Mouse (Mus musculus): Measurements from ENCODE around the gene Foxm1.
"Not testable (repeated sequence)": the region's sequence is repeated elsewhere in the genome, so short reads cannot be mapped to it uniquely, and the experiment has no call there.

Gene Foxm1

GRCm38 (mm10) chr6:128375192-128375591 lies 12.4 kb downstream of the Foxm1 start, which contains the start of the genes Tex52 and Gm44596:
Gene Tex52 (plus strand): TSS chr6:128375456.
Gene Gm44596 (plus strand): TSS chr6:128375503.
- DNase-seq (ENCODE audit: low read depth in 1 of 2, low spot score in 2 of 2) = no peak

DNA sequence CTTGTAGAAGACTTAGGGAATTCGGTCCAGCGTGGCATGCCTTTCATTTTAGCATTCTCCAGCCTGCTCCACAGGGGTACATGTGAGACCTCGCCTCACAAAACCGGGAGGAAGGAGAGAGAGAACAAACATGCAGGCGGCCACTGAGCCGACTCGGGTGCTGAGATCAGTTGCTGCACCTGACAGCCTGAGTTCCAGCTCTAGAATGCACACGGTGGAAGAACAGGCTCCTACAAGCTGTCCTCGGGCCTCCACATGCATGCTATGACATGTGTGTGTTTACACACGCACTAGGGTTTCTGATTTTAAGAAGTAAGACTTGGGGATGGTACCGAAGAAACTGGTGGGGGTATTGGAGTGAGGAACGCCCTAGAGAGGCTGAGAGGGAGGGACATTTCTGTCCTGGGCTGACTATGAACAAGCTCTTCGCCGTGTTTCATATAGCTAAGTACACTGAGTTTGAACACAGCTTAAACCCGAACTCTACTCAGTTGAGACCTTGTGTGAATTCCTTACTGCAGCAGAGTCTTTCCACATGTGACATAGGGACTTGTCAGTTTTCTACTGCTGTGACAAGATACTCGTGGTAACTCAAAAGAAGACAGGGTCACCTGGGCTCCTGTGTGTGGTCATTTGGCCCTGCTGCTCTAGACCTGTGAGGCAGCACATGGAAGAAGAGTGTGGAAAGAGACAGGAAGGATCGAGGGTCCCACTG lies 13.8 kb downstream of the Foxm1 start:
- DNase-seq (ENCODE audit: low read depth in 1 of 2, low spot score in 2 of 2) = no peak

GRCm38 (mm10) chr6:128379636-128380035 lies 16.9 kb downstream of the Foxm1 start:
- no peak for DNase-seq (ENCODE audit: low read depth in 1 of 2, low spot score in 2 of 2)

GRCm38 (mm10) chr6:128380594-128381167 lies 17.9 kb downstream of the Foxm1 start:
- not testable (repeated sequence) for DNase-seq (ENCODE audit: low read depth in 1 of 2, low spot score in 2 of 2)

DNA sequence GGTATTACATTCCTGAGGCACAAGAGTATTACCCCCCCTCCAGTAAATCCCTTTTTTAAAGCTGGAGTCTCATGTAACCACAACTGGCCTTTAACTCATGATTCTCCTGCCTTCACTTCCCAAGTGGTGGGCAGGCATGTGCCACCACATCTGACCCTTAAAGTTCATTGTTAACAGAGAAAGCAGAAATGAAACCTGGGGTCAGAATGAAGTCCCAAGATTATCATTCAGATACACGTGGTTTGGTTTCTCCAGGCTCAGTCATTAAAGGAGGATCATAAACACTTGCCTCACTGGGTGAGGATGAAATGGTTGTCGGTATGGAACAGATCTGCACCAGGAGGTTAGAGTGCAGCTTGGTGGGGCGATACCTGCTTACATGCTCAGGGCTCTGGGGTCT lies 18.5 kb downstream of the Foxm1 start:
- peak; percentile 26 to 37 for DNase-seq (ENCODE audit: low read depth in 1 of 2, low spot score in 2 of 2)

DNA sequence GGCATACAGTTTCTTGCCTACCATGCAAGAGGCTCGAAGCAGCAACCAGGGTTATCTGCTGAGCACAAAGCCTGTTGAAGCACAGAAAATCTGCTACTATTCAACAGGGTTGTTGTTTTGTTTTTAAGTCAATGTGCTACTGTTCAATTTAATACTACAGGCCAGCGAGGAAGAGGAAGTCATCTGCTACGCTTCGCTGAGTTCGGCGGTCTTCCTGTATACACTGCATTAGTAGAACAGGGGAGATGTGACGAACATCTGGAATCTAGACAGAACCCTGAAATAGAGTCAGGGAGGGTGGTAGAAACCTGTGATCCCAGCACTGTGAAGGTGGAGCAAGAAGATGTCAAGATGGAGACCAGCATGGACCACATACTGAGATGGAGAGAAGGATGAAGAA lies 21.0 kb downstream of the Foxm1 start:
- no peak for DNase-seq (ENCODE audit: low read depth in 1 of 2, low spot score in 2 of 2)

GRCm38 (mm10) chr6:128385026-128385425 lies 22.3 kb downstream of the Foxm1 start:
- no peak for DNase-seq (ENCODE audit: low read depth in 1 of 2, low spot score in 2 of 2)

GRCm38 (mm10) chr6:128389185-128389584 lies 26.4 kb downstream of the Foxm1 start:
- no peak for DNase-seq (ENCODE audit: low read depth in 1 of 2, low spot score in 2 of 2)

GRCm38 (mm10) chr6:128390683-128391082 lies 27.9 kb downstream of the Foxm1 start:
- no peak for DNase-seq (ENCODE audit: low read depth in 1 of 2, low spot score in 2 of 2)

DNA sequence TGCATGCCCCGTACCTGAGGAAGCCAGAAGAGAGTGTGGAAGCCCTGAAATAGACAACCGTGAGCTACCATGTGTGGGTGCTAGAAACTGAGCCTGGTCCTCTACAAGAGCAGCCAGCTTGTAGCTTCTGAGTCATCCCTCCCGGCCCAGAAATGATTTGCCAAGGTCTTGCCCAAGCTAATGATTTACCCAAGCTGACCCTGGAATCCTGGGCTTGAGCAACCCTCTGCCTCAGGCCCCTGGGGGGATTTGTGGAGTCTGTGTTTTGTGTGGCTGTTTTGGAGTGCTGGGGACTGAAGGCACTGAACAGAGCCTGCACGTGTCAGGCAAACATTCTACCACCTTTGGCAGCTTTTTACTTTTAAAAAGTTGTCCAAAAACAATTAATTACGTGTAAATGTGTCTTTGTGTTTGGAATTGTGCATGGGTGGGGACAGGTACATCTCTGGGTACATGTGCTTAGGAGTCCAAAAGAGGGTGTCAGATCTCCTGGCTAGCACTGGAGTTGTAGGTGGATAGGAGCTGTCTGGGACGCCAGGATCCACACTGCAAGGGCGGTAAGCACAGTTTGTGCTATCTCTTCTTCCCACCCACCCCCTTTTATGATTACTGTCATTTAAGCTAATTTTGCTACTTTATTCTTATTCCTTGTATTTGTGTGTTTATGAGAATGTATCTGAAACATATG lies 35.0 kb downstream of the Foxm1 start:
- no peak for DNase-seq (ENCODE audit: low read depth in 1 of 2, low spot score in 2 of 2)

DNA sequence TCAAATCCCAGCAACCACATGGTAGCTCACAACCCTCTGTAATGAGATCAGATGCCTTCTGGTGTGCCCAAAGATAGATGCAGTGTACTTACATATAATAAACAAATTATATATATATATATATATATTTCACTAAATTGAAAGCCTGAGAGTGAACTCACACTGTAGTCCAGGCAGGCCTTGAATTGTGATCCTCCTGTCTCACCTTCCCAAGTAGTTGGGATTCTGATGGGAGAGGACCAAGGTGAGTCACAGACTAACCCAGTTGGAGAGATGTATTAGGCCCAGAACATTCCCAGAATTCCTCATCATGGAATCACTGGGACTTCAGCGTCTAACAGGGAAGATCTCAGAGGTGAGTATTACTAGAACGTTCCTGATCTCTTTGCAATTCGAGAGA lies 36.2 kb downstream of the Foxm1 start, which contains the start of gene Nrip2:
Gene Nrip2 (plus strand): TSS at position 301 of the 400 bp plus-strand sequence.
- no peak for DNase-seq (ENCODE audit: low read depth in 1 of 2, low spot score in 2 of 2)

DNA sequence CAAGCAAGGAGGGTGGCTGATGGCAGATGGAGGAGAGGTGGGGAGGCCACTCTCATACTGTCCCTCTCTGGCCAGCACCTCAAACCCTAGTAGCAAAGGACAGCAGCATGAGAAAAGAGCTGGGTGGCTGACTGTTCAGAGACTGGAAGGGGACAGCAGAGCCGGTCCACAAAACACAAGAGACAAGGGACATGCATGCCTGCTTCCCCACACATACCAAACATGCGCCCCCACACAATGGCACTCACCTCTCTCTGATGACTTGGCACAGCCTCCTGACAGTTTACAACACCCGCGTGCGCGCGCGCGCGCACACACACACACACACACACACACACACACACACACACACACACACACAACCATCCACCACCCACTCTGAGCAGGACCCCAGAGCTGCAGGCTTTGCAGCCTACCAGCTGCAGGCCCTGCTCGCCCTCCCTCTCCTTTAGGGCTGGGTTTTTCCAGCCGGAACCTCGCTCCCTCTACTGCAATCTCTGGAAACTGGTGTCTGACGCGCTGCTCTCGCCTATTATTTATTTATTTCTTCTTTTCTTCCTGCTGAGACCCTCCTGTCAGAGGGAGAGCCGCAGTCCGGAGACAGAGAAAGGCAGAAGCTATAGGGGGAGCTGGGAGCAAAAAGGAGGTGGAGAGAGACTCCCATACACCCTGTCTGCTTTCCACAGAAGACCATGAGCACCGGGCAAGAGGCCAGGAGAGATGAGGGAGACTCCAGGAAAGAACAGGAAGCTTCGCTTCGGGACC lies 36.8 kb downstream of the Foxm1 start:
- DNase-seq (ENCODE audit: low read depth in 1 of 2, low spot score in 2 of 2) = no peak

GRCm38 (mm10) chr6:128404708-128405107 lies 41.9 kb downstream of the Foxm1 start:
- no peak for DNase-seq (ENCODE audit: low read depth in 1 of 2, low spot score in 2 of 2)

- no peak for DNase-seq (ENCODE audit: low read depth in 1 of 2, low spot score in 2 of 2)
Observed at GRCm38 (mm10) chr6:128408544-128409125, 45.9 kb downstream of the Foxm1 start.

DNA sequence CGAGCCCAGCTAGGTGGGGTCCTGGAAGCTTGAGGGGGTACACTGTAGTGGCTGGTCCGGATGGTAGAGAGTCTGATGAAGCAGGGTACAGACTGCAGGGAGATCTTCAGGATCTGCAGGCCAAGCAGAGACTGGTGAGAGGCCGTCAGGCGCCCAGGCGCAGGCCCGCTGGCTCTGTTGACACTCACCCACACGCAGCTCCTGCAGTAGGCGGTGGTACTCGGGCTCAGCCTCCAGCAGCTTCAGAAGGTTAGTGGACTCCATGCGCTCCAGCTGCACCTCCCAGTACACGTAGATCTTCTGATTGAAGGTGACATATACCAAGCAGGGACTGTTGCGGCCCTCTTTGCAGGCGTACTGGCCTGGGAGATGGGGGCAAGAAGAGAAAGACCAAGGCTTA lies 47.5 kb downstream of the Foxm1 start:
- no peak for DNase-seq (ENCODE audit: low read depth in 1 of 2, low spot score in 2 of 2)

DNA sequence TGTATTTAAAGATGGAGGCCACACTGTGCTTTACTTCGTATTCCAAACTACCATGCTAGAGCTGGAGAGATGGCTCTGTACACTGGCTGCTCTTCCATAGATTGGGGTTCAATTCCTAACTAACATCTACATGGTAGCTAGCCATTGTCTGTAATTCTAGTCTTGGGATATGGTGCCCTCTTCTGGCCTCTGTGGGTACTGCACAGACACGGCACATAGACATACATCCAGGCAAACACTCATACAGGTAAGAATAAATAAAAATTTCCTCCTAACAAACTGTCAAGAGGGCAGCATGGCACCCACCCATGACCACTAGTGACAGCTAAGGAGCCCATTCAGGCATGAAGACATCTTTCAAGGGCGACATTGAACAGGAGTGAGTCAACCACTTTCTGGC lies 48.3 kb downstream of the Foxm1 start:
- DNase-seq (ENCODE audit: low read depth in 1 of 2, low spot score in 2 of 2) = peak; percentile 33 to 64

DNA sequence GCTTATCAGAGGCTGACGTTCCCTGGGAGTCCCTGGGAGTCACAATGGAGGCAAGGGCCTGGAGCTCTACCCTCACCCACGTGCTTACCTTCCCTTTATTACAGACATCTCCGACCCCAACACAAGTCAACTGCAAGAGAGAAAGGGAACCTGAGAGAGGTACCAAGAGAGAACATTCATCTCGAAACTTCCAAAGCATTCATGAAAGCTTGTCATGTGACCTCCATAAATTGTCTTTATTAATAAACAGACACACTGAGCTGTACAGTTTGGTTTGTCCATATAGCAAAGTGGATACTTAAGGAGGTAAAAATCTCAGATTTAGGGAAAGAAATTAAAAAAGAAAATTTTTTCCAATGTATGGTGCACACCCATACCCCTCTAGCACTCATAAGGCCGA lies 53.4 kb downstream of the Foxm1 start:
- DNase-seq (ENCODE audit: low read depth in 1 of 2, low spot score in 2 of 2) = no peak

DNA sequence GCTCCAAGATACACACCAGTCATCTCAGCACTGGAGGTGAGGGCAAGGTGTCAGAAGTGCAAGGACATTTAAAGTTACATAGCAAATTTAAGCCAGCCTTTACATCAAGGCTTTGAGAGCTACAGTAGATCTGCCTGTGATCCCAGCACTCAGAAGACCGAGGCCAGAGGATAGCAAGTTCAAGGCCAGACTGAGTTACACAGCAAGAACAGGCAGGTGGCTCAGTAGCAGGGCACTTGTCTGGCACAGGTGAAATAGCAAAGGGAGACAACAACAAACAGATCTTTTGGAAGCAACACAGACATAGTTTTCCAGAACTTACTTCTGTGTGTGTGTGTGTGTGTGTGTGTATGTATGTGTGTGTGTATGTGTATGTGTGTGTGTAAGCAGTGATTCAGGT lies 55.3 kb downstream of the Foxm1 start:
- DNase-seq (ENCODE audit: low read depth in 1 of 2, low spot score in 2 of 2) = no peak

DNA sequence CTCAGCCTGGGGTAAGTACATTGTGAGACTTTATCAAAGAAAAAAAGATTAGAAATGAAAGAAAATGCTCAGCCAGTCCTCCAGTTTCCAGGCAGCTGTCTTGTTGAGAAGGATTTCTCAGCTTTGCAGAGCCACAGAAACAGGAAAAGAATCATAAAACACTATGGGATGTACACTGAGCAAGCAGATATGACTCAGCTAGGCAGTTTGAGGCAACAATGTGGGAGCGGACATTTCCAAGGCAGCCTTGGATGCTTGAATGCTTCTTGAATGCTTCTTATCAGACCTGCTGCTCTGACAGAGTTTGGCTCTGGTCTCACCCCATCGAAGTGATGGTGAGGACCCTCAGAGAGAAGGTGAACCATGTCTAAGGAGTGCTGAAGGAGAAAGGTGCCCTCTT lies 58.3 kb downstream of the Foxm1 start:
- no peak for DNase-seq (ENCODE audit: low read depth in 1 of 2, low spot score in 2 of 2)

DNA sequence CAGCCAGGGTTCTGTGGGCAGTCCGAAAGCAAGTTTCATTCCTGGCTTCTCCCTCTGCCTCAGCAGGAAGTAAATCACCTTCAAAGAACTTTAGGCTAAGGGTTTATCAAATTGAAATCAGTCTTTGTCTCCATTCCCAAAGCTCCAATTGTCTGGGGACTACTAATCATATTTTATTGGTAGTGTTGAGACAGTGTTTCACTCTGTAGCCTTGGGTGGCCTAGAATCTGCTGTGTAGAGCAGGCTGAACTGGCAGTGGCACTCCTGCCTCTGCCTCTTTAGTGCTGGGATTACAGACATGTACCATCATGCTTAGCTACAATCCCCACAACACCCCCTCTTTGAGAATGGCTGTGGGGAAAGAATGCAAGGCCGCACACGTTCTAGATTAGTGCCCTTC lies 58.7 kb downstream of the Foxm1 start:
- DNase-seq (ENCODE audit: low read depth in 1 of 2, low spot score in 2 of 2) = no peak
